Mouse (Mus musculus) R1 (cell line): ENCODE measurements around the gene Npas1.

Experiments
- DNase-seq: peaks from one replicate; pipeline ENCODE4 v3.0.0-alpha.2; 2018; ENCODE audit warnings: low read depth, low spot score

Npas1 gene

DNA sequence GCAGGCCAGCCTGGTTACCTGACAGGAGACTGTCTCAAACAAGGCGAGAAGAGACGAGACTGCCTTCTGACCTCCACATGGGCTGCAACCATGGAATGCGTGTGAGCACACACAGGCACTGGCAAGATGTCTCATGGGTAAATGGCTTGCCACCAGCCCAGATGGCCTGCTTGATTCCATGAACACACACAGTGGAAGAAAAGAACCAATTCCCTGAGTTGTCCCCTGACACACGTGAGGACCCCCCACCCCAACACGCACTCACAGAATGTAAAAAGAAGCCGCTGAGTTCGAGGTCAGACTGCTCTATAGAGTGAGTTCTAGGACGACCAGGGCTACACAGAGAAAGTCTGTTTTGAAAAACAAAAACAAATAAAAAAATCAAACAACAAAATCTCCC, at the start of gene Npas1:
TSS of gene Npas1 (minus strand) at position 101 of the 400 bp plus-strand sequence.
- no peak for DNase-seq

DNA sequence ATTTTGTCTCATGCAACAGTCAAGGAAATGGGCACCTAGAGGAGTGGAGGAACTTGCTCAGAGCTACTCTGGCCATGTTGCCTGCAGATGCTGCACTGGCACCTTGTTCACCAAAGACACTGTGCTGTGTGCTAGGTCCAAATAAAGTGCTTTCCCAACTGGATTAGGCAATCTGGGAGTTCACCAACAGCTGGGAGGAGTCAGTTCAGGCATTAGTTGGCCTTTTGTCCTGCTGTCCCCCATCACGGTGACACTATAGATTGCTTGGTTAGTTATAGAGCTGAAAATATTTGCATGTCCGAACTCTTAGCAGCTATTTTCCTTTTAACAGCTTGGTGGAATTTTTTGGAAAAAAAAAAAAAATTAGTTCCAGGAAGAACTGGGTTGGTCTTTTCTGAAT, 48.5 kb upstream of the Npas1 start:
- no peak for DNase-seq

DNA sequence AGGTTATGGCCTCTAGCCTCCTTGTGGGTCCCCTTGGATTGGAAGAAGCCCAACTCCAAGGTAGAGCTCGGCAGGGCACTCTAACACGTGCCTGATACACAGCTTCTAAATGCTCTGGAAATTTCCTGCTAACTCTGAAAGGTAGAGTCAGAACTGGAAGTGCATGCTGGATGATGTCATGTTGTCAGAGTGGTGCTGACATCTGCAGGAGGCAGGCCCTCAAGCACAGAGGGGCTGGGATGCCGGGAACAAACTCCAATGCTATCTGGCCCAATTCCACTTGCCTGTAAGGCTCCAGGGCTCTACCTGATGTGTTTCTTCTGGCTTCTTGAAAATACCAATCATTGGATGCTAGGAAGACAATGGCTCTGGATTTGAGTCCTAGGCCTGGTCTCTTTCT, 47.9 kb upstream of the Npas1 start:
- DNase-seq, result no peak

DNA sequence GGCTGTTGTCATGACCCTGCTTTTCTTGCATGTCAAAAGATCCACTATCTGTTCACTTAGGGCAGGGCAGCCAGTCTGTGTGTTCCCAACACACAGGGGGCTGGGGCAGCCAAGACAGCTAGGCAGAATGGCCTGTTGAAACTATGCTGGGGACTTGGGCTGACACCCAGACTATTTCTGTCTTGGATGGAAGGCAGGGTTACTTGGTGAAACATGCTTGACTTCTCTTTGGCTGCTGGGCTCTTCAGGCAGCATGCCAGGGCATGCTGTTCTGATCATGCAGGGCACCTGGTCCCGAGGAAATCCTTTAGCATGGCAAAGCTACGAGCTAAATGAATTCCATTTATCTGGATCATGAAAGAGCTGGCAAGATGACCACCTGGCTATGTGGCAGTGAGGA, 46.8 kb upstream of the Npas1 start:
- DNase-seq, result no peak

DNA sequence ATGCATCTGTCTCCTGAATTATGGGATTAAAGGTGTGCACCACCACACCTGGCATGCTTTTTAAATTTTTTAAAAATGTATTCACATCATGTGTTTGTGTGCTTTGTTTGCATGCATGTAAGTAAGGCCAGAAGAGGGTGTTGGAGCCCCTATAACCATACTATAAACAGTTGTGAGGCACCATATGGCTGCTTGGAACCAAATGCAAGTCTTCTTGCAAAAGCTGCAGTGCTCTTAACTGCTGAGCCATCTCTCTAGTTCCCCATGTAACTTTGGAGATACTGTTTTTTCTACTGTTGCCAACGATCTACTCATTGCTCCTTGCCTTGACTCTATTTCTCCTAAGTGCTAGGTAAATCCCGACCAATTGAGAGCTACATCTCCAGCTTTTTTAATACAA, 41.8 kb upstream of the Npas1 start:
- DNase-seq, result no peak

DNA sequence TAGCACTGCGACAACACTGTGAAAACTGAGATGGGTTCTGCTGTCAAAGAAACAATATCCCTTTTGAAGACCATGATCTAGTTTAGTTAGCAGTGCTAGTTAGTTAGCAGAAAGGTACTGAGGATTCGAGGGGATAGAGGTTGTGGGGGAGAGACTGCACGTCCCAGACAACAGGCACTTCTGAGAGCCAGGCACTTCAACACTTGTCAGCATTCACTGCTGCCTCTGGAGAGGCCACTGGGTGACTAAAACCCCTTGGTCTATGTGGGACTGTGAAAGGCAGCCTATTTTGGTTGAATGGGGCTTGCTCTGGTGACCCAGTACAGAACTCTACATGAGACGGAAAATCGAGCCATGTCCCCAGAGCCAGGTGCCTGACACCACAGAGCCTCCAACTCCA, 39.7 kb upstream of the Npas1 start:
- no peak for DNase-seq

DNA sequence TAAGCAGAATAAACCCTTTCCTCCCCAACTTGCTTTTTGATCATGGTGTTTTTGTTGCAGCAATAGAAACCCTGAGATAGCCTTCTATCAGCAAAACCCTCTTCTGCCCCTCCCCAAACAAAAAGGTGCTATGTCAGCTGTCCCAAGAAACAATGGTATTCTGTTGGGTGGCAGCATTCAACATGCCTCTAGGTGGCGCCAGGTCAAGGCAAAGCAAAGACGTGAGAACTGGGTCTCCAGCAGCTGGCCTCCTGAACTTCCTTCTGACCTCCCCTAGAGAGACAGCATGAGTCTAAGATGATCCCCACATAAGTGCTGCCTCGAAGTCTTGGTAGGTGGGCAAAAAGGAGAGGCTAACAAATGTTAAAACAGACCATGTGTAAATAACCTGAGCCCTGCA, 29.8 kb upstream of the Npas1 start:
- DNase-seq, result peak; percentile 84

DNA sequence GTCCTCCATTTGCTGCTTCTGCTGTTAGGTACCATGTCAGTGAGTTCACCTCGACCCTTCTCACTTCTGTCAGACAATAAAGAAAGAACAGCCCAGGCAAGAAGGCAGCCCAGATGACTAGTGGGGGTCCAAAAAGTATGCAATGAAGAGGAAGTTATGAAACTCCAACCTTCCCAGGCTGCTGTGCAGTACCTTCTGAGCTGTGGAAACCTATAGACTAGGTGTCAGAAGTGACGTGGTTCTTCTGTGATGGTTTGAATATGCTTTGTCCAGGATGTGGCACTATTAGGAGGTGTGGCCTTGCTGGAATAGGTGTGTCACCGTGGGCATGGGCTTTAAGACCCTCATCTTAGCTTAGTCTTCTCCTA, 27.7 kb upstream of the Npas1 start:
- DNase-seq, result no peak

DNA sequence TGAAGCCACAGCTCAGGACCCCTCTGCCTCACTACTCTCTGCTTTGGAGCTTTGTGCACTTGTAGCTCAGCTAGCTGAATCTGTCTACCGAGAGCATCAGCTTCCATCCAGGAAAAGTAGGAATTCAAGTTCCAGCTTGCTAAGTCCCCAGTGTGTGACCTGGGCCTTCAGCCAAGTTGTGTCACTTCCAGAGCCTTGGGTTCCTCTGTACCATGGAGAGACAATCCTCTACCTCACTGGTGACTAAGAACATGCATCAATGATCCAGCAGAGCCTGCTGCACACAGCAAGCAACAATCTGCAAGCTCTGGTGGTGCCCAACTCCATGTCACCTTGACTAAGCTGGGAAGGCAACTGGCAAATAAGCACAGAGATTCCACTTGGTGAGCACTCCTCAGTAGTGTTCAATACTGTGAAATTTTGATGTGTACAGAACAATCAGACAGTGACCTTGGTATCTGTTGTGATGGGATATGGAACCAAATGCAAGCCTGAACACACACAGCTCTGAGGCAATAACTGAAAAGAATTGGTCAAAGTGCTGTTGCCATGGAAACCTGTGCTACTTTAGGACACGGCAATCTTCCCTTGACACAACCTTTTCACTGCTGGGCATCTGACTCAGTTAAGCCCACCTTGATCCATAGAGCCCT, 27.2 kb upstream of the Npas1 start:
- peak; percentile 21 for DNase-seq

DNA sequence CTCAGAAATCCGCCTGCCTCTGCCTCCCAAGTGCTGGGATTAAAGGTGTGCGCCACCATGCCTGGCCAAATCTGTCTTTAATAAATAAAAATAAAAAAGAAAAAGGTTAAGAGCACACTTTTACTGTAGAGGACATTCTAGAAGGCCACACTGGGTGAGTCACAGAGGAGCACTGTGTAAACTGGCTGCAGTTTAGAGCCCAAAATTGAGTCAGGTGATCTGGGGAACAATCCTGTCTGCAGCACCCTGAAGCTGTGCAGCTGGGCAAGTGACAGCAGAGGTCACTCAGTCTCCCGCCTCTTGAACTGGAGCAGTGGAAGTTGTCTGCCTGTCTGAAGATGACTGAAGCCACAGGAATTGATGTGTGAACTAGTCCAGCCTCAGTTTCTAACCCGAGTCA, 24.0 kb upstream of the Npas1 start:
- DNase-seq, result no peak

DNA sequence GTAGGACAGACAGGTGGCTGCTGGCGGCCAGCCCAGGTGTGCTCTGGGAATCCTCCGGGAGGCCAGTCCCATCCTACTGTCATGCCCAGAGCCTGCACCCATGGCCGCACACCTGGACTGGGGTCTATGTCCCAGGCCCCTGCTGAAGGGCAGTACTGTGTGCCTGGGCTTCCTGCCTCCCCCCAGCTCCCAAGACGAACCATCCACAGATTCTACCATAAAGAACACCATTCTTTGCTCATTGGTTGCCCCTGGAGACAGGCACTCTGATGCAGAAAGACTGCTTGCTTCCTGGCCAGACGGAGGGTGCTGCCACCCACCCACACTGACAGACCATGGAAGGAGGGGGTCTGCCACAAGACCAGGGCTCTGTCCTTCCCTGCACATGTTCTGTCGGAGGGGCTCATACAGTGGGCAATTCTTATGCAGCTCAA, 22.2 kb upstream of the Npas1 start:
- DNase-seq, result no peak

DNA sequence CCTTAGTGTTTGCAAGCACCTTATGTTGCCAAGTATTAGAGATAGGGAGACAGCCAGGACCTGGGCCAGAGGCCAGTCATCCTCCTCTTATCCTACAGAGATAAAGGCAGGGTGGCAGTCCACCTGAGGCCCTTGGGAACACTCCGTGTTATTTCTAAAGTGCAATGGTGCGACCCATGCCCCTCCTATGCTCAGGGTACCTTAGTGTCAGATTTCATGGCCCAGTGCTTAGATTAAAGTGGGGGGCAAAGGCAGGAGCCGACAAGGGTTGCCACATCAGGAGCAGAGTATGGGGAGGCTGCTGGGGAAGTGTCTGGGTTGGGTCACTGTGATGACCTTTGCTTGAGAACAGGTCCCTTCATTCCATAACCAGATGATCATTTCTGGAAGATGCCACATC, 18.7 kb upstream of the Npas1 start:
- no peak for DNase-seq

DNA sequence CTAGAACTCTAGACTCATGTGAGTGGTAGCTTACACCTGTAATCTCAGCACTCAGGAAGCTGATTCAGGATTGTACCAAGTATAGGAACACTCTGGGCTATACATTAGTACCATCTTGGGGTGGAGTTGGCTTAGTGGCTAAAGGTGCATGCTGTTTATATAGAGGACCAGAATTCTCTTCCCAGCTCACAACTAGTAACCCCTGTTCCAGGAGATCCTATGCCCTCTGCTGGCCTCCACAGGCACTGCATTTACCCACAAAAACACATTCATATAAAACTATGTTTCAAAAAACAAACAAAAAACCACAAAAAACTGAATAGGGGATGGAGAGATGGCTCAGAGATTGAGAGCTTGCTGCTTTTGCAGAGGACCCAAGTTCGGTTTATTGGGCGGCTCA, 15.8 kb upstream of the Npas1 start:
- peak; percentile 50 for DNase-seq

DNA sequence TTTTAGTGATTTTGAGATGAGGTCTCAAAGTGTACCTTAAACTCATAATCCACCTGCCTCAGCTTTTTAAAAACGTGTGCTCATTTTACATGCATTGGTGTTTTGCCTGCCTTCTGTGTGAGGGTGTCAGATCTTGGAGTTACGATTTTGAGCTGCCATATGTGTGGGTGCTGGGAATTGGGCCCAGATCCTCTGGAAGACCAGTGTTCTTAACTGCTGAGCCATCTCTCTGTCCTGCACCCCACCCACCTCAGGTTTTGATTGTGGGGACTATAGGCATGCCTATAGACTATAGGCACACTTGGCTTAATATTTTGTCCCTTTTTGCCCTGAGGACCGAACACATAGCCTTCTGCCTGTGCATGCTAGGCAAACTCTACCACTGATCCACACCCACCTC, 14.7 kb upstream of the Npas1 start:
- DNase-seq, result no peak

DNA sequence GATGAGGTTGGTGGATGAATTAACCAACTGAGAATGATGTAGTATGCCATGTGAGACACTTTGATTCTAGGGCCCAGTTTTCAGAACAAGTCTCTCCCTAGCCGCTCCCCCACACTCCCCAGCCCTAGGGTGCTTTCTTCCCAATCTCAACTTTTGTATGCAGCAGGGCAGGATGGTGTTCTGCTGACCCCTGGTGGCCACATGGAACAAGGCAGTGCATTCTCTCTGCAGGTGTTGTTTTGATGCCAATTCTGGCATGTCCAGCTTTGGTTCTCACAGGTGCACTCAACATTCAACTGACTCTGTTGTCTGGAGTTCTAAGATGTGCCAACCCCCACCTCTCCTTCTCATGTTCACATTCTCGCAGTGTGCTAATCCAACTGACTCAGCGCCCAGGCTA, 14.2 kb upstream of the Npas1 start:
- peak; percentile 75 for DNase-seq

DNA sequence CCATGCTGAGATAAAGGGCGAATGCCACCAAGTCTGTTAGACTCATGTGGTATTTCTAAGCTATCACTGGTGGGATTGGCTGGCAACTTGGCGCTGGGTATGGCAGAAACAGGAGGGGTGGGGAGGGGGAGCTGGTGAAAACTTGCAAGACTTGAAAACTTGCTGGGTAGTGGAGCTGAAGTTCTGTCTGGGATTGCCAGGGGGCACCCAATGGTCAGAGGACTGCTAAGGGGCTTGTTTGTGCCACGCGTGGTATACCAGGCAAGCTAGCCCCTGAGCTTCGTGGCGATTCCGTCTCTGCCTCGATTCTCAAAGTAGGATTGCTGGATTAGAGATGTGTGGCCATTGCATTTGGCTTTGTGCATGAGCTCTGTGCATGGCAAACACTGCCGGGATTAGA, 12.4 kb upstream of the Npas1 start:
- DNase-seq, result peak; percentile 84

DNA sequence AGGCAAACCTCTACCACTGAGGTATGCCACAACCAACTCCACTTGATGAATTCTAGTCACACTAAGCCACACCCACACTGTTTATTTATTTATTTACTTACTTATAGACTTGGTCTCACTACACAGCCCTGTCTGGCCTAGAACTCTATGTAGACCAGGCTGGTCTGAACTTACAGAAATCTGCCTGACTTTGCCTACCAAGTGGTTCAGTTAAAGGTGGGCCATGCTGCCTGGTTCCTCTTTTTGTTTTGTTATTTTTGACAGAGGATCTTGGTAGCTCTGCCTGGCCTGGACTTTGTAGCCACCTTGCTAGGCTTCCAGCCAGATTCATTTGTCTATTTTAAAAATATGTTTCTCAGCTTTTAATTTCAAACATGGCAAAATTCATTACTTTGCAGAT, 11.3 kb upstream of the Npas1 start:
- DNase-seq, result no peak

DNA sequence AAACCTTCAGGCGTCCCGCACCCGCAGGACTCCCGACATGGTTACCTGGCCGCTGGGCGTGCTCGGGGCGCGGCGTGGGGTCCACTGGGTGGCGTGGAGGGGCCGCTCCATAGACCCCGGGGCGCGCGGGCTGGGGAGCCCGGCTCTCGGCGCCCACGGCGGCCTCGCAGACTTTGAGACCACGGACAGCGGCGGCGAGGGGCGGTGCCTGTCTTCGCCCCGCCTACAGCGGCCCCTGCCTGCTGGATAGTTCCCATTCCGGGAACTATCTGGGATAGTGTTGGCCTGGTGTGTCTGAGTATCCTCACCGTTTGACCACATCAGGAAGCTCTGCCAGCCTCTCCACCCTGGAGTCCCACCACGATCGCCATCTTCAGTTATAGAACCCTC, 933 bp downstream of the Npas1 start:
- peak; percentile 65 for DNase-seq

DNA sequence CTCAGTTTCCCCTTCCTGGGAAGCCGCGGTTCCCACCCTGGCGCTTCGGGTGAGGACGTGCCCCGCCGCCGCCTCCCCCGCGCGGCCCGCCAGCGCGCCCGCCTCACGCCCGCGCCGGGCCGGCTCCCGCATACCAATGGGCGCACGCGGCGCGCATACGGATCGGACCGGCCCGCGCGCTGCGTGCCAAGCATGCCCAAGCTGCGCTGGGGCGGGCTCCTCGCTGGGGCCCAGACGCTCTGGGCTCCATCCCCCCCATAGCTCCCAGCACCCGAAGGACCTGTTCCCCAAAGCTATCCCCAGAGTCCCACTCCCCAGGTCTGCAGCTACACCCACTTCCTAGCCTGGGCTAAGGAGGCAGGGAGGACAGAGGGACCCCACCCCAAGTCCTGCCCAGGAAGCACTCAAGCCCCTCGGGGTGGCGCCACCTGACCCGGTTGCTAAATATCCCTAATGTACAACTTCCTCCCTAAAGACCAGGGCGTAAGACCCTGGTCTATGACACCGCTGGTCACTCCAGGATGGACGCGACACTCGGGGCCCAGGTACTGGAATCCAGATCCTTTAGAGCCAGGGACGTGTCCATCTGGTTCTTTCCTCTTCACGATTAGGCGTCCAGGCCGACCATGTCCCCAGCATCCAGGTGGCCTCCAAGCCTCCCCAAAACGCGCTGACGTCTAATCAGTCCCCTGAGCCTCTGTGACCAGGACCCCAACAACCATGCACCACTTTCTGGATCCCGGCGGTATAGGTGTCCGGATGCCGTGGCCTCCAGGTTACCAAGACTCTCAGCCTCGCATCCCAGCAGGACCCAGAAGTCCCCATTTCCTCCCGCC, 1.5 kb downstream of the Npas1 start:
- no peak for DNase-seq

DNA sequence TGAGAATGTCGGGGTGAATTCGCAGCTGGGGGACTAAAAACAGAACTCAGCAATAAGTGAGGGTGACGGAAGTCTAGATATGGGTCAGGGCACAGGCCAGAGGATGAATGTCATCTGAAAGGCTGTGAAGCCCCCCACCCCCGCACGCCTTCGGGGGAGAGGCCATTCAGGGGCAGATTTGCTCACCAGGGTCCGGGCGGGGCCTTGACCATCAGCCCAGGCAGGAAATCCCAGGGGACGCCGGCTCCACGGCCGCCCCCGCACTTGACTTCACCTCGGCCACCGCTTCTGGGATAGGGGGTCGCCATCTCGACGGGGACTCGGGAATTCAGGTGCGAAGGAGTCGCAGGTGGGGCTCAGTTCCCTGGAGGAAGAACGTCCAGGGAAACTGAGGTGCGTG, 2.2 kb downstream of the Npas1 start:
- no peak for DNase-seq

DNA sequence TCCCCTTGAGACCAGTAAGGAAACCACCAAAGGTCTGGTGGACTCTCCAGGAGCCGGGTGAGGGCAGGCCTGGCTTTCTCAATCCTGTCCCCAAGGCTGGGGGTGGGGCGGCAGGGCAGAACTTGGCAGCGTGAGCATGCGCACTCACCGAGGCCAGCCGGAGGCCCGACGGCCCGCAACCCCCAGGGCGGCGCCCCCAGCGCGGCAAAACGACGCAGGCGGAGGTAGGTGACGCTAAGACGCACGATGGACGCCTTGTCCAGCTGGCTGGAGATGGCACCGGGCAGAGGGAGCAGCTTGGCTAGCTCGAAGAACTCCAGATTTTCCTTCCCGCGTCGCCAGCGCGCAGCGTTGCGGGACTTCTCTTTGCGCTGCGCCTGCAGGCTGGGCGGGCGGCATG, 3.1 kb downstream of the Npas1 start:
- peak; percentile 42 for DNase-seq

DNA sequence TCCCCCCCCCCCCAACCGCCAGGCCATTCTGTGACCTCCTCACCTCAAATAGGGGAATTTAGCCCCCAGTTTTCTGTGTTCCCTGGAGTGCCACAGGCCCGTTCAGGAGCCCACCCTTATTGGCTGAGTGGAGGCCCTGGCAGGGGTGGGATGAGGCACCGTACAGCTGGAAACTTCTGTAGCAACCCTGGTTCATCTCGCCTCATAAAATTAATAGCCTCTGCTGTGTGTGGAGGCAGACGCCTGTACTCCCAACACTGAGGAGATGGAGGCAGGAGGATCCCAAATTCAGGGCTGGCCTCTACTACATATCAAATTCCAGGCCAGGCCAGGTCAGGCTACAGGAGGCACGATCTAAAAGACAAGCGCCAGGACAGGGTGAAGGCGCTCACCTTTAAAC, 3.7 kb downstream of the Npas1 start:
- DNase-seq, result no peak

DNA sequence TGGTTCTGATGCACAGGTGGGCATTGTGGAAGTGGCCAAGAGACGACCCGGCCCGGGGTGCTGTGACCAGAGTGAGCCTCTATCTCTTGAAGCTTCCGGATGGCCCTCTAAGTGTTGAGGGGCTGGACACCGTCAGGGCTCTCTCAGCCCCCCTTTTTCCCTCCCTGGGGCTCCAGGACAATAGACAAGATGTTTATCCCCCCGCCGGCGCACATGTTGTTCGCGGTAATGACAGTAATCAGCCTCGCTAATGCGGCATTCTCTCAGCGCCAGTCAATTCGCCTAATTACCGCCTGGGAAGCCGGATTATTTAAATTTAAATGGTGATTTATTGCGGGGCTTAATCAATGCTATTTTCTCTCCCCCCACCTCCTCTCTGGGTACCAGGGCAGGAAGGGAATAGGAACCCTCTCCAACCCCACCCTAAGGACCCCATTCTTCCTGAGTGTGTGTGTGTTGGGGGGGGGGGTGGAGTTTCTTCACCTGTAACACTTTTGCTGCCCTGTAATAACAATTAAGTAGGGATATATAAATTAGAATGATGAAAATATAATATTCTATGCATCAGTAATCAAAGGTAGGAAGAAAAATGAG, 5.3 kb downstream of the Npas1 start:
- DNase-seq, result no peak
